Mouse (Mus musculus) megakaryocyte, embryonic 14.5 days (primary cell): ENCODE results near the gene Rara.

ENCODE experiments used
- FLI1 ChIP-seq: IDR thresholded peaks from 2 replicates; pipeline ENCODE4 v1.6.1; 2012; ENCODE audit warnings: low read length, inconsistent platforms, mixed read lengths
- GATA1 ChIP-seq: IDR thresholded peaks from 3 replicates; pipeline ENCODE4 v1.6.1; 2012; ENCODE audit warnings: mixed read lengths, low read length, inconsistent platforms, borderline replicate concordance

DNA sequence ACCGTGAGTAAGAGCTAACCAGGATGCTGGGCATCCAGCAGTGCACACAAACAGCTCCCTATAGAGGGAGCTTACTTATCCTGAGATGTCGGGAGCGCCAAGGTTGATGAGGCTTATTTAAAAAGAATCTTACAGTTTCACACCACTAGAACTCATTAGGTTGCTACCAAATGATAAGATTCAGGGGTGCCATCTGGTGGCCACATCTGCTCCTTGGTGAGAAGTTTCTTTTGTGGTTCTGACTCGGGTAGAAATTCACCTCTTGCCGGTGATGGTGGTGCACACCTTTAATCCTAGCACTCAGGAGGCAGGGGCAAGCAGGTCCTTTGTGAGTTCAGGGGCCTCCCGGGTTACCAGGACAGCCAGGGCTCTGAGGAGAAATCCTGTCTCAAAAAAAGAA is 18.0 kb upstream of the Rara start:
- TF ChIP-seq GATA1 (no peak), FLI1 (no peak)
